Mouse (Mus musculus): Measurements from ENCODE around the gene Ccdc155. TPM values are rescaled to one million over a fixed set of nuclear protein-coding genes. Genes with fewer than 3 reads are reported as not detected.
"Not testable (repeated sequence)": the region's sequence is repeated elsewhere in the genome, so short reads cannot be mapped to it uniquely, and the experiment has no call there.

The Ccdc155 gene
- polyA plus RNA-seq, 1 experiment from 2014 or later = 0.41 TPM

DNA sequence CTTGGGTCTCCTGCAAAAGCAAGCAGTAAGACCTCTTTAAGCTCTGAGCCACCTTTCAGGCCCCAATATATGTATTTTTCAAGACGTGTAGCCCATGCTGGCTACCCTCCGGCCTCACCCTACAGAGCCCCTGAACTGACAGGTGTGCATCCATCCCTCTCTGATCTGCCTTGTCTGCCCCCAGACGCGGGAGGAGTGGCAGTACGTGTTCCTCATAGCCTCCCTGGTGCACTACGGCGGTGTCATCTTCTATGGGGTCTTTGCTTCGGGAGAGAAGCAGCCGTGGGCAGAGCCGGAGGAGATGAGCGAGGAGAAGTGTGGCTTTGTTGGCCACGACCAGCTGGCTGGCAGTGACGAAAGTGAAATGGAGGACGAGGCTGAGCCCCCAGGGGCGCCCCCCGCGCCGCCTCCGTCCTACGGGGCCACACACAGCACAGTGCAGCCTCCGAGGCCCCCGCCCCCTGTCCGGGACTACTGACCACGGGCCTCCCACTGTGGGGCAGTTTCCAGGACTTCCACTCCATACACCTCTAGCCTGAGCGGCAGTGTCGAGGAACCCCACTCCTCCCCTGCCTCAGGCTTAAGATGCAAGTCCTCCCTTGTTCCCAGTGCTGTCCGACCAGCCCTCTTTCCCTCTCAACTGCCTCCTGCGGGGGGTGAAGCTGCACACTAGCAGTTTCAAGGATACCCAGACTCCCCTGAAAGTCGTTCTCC is 30.0 kb downstream of the Ccdc155 start:
- DNase-seq (ENCODE audit: low spot score) (no peak), ATAC-seq (replicated peaks; ENCODE audit: insufficient number of reproducible peaks, low FRiP score, low TSS enrichment, low read depth) (no peak; the same call in 1 of the 2 replicates)
- H3K36me3 ChIP-seq (replicated peaks; ENCODE audit: control insufficient read depth, insufficient read depth, low read depth, low read length) = no peaks in the 10 kb centered on the region
- H3K4me3 ChIP-seq (ENCODE audit: low read depth, low read length) = no peak overlapping the region
- H3K27me3 ChIP-seq (ENCODE audit: control insufficient read depth, insufficient read depth, low read length) = peaks cover 64% of the 10 kb centered on the region
- H3K4me1 ChIP-seq (ENCODE audit: control insufficient read depth, insufficient read depth, low read length) = no peaks in the 10 kb centered on the region; the same call in 1 of the 2 replicates
- H3K9me3 ChIP-seq (replicated peaks; ENCODE audit: control insufficient read depth, low read length) = peaks cover 6% of the 10 kb centered on the region
- H3K27ac ChIP-seq (replicated peaks; ENCODE audit: low read depth, low read length) = no peak overlapping the region
- H3K4me2 ChIP-seq (ENCODE audit: low read depth, low read length) = peak overlapping the region; percentile 23; the same call in 1 of the 2 replicates
- 4% methylated on average over 29 of the region's 29 CpGs for WGBS
- 0 out of 2 replicates have a peak overlapping the region, but pooled peaks have one; percentile 9 for H3K9ac ChIP-seq (replicated peaks; ENCODE audit: low read length)

DNA sequence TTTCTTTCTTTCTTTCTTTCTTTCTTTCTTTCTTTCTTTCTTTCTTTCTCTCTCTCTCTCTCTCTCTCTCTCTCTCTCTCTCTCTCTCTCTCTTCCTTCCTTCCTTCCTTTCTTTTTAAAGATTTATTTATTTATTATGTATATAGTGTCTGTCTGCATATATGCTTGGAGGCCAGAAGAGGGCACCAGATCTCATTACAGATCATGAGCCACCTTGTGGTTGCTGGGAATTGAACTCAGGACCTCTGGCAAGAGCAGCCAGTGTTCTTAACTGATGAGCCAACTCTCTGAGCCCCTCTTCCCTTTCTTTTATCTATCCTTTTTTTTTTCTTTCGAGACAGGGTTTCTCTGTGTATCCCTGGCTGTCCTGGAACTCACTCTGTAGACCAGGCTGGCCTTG is 30.9 kb downstream of the Ccdc155 start:
- not testable (repeated sequence) for H3K27ac ChIP-seq (replicated peaks; ENCODE audit: low read depth, low read length); H3K36me3 ChIP-seq (replicated peaks; ENCODE audit: control insufficient read depth, insufficient read depth, low read depth, low read length); ATAC-seq (replicated peaks; ENCODE audit: insufficient number of reproducible peaks, low FRiP score, low TSS enrichment, low read depth); H3K4me3 ChIP-seq (ENCODE audit: low read depth, low read length); H3K4me2 ChIP-seq (ENCODE audit: low read depth, low read length); H3K9ac ChIP-seq (replicated peaks; ENCODE audit: low read length); H3K4me1 ChIP-seq (ENCODE audit: control insufficient read depth, insufficient read depth, low read length); DNase-seq (ENCODE audit: low spot score)
- peaks cover 63% of the 10 kb centered on the region for H3K27me3 ChIP-seq (ENCODE audit: control insufficient read depth, insufficient read depth, low read length)
- peaks cover 15% of the 10 kb centered on the region for H3K9me3 ChIP-seq (replicated peaks; ENCODE audit: control insufficient read depth, low read length)
- 53% methylated on average over 1 of the region's 1 CpGs for WGBS

DNA sequence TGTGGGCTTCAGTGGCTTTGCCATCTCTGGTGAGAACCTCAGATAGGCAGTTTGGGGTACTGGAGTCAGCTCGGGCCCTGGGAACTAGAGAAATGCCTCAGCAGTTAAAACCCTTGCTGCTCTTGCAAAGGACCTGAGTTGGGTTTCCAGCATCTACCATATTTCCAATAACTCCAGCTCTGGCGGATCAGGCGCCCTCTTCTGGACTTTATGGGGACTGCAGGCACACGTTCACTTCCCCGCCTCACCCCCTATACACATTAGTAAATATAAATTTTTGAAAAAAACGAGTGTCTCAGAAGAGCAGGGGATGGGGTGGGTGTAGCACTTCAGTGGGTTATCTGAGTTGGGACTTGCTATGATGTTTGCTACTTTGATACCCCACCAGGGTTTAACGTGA is 31.7 kb downstream of the Ccdc155 start:
- Histone ChIP-seq H3K27ac (replicated peaks; ENCODE audit: low read depth, low read length) (no peak overlapping the region), H3K4me3 (ENCODE audit: low read depth, low read length) (no peak overlapping the region), H3K36me3 (replicated peaks; ENCODE audit: control insufficient read depth, insufficient read depth, low read depth, low read length) (no peaks in the 10 kb centered on the region), H3K4me2 (ENCODE audit: low read depth, low read length) (no peak overlapping the region), H3K4me1 (ENCODE audit: control insufficient read depth, insufficient read depth, low read length) (no peaks in the 10 kb centered on the region; the same call in 1 of the 2 replicates), H3K9me3 (replicated peaks; ENCODE audit: control insufficient read depth, low read length) (peaks cover 15% of the 10 kb centered on the region), H3K27me3 (ENCODE audit: control insufficient read depth, insufficient read depth, low read length) (peaks cover 63% of the 10 kb centered on the region), H3K9ac (replicated peaks; ENCODE audit: low read length) (no peak overlapping the region)
- ATAC-seq (replicated peaks; ENCODE audit: insufficient number of reproducible peaks, low FRiP score, low TSS enrichment, low read depth) (no peak), DNase-seq (ENCODE audit: low spot score) (no peak)
- 60% methylated on average over 7 of the region's 7 CpGs for WGBS

DNA sequence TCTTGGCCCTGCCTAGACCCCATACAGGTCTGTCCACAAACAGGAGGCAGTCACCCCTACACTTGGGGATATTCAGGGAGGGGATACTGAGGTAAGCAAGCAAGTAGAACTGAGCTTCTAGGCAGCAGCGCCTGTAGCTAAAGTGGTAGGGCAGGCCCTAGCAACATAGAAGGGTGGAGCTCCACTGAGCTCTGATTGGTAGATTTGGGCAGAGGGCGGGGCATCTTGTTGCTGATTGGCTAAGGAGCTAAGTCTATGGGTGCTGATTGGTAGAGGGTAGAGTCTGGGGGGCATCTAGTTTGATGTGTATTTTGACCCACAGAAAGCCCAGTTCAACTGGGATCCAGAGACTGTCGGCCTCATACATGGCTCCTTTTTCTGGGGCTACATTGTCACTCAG is 35.2 kb downstream of the Ccdc155 start:
- Histone ChIP-seq H3K9ac (replicated peaks; ENCODE audit: low read length) (no peak overlapping the region), H3K4me1 (ENCODE audit: control insufficient read depth, insufficient read depth, low read length) (no peaks in the 10 kb centered on the region), H3K27me3 (ENCODE audit: control insufficient read depth, insufficient read depth, low read length) (peaks cover 61% of the 10 kb centered on the region), H3K9me3 (replicated peaks; ENCODE audit: control insufficient read depth, low read length) (peaks cover 15% of the 10 kb centered on the region), H3K36me3 (replicated peaks; ENCODE audit: control insufficient read depth, insufficient read depth, low read depth, low read length) (no peaks in the 10 kb centered on the region), H3K4me3 (ENCODE audit: low read depth, low read length) (no peak overlapping the region), H3K4me2 (ENCODE audit: low read depth, low read length) (no peak overlapping the region), H3K27ac (replicated peaks; ENCODE audit: low read depth, low read length) (no peak overlapping the region)
- 91% methylated on average over 3 of the region's 3 CpGs for WGBS
- DNase-seq (ENCODE audit: low spot score) = no peak
- no peak for ATAC-seq (replicated peaks; ENCODE audit: insufficient number of reproducible peaks, low FRiP score, low TSS enrichment, low read depth)

DNA sequence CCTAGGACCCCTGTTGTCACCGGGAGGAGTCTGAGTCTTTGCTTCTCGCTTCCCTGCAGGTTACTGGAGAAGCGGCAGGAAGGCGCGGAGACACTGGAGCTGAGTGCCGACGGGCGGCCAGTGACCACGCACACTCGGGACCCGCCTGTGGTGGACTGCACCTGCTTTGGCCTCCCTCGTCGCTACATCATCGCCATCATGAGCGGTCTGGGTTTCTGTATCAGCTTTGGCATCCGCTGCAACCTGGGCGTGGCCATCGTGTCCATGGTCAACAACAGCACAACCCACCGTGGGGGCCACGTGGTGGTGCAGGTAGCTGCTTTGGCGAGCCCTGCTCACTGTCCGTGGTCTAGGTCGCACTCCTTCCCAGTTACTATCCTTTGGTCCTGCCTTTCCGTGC is 36.0 kb downstream of the Ccdc155 start:
- ATAC-seq (replicated peaks; ENCODE audit: insufficient number of reproducible peaks, low FRiP score, low TSS enrichment, low read depth) = no peak
- H3K4me2 ChIP-seq (ENCODE audit: low read depth, low read length) = no peak overlapping the region
- H3K4me3 ChIP-seq (ENCODE audit: low read depth, low read length) = no peak overlapping the region
- WGBS = 4% methylated on average over 24 of the region's 24 CpGs
- peaks cover 65% of the 10 kb centered on the region for H3K27me3 ChIP-seq (ENCODE audit: control insufficient read depth, insufficient read depth, low read length)
- no peak overlapping the region for H3K27ac ChIP-seq (replicated peaks; ENCODE audit: low read depth, low read length)
- no peak overlapping the region for H3K9ac ChIP-seq (replicated peaks; ENCODE audit: low read length)
- no peaks in the 10 kb centered on the region; the same call in 1 of the 2 replicates for H3K4me1 ChIP-seq (ENCODE audit: control insufficient read depth, insufficient read depth, low read length)
- DNase-seq (ENCODE audit: low spot score) = no peak
- peaks cover 15% of the 10 kb centered on the region for H3K9me3 ChIP-seq (replicated peaks; ENCODE audit: control insufficient read depth, low read length)
- H3K36me3 ChIP-seq (replicated peaks; ENCODE audit: control insufficient read depth, insufficient read depth, low read depth, low read length) = no peaks in the 10 kb centered on the region

DNA sequence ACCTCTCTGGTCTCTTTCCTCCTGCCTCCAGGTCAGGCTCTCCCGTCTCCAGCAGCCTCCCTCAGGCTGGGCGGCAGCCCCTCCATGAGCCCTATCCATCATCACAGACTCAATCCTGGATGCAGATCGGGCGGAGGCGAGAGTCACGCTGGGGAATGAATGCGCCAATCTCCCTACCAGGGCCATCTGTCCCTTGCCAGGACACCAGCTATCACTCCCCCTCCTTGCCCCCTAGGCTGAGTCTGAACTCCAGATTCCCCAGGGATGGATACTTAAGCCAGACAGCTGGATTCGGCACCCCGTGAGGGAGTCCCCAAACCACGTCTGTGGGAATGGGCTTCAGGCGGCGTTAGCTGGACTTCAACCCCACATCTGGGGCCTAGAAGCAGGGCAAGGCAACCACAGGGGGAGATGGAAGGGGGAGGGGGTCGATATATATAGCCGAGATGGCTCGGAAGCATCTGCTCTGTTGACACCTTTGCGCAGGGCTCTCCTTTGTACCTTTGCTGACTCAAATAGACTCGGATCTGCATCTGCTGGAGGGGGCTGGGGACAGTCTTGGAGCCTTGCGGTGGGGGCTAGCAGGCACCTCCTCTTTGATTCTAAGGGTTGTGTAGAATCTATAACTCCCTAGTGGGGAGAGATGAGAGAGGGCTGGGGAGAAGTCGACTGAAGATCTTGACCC is 36.8 kb downstream of the Ccdc155 start:
- WGBS = 2% methylated on average over 19 of the region's 19 CpGs
- H3K9ac ChIP-seq (replicated peaks; ENCODE audit: low read length) = no peak overlapping the region
- no peak for DNase-seq (ENCODE audit: low spot score)
- H3K9me3 ChIP-seq (replicated peaks; ENCODE audit: control insufficient read depth, low read length) = peaks cover 15% of the 10 kb centered on the region
- H3K36me3 ChIP-seq (replicated peaks; ENCODE audit: control insufficient read depth, insufficient read depth, low read depth, low read length) = no peaks in the 10 kb centered on the region
- H3K27me3 ChIP-seq (ENCODE audit: control insufficient read depth, insufficient read depth, low read length) = peaks cover 71% of the 10 kb centered on the region
- ATAC-seq (replicated peaks; ENCODE audit: insufficient number of reproducible peaks, low FRiP score, low TSS enrichment, low read depth) = no peak
- no peaks in the 10 kb centered on the region; the same call in 1 of the 2 replicates for H3K4me1 ChIP-seq (ENCODE audit: control insufficient read depth, insufficient read depth, low read length)
- no peak overlapping the region for H3K4me3 ChIP-seq (ENCODE audit: low read depth, low read length)
- H3K4me2 ChIP-seq (ENCODE audit: low read depth, low read length) = no peak overlapping the region
- no peak overlapping the region for H3K27ac ChIP-seq (replicated peaks; ENCODE audit: low read depth, low read length)

DNA sequence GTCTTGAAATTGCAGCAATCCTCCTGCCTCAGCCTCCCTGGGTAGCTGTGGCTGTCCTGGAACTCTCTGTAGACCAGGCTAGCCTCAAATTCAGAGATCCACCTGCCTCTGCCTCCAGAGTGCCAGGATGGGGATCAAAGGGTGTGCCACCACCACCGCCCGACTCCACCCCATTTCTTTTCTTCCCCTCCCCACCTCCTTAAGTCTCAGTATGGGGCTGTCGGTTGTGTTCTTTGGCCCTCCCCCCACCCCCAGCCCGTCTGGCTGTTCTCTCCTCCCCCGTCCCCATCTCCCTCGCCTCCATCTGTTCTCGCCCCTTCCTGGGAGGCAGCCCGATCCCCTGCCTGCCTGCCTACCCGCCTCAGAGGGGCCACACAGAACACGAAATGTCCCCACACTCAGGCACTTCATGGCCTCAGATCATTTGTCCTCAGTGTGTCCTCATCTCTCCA is 37.7 kb downstream of the Ccdc155 start:
- Histone ChIP-seq H3K9me3 (replicated peaks; ENCODE audit: control insufficient read depth, low read length) (peaks cover 15% of the 10 kb centered on the region), H3K36me3 (replicated peaks; ENCODE audit: control insufficient read depth, insufficient read depth, low read depth, low read length) (no peaks in the 10 kb centered on the region), H3K4me2 (ENCODE audit: low read depth, low read length) (no peak overlapping the region), H3K27me3 (ENCODE audit: control insufficient read depth, insufficient read depth, low read length) (peaks cover 72% of the 10 kb centered on the region), H3K27ac (replicated peaks; ENCODE audit: low read depth, low read length) (no peak overlapping the region), H3K4me1 (ENCODE audit: control insufficient read depth, insufficient read depth, low read length) (peaks cover 4% of the 10 kb centered on the region; the same call in 1 of the 2 replicates), H3K4me3 (ENCODE audit: low read depth, low read length) (no peak overlapping the region), H3K9ac (replicated peaks; ENCODE audit: low read length) (no peak overlapping the region)
- DNase-seq (ENCODE audit: low spot score) = no peak
- ATAC-seq (replicated peaks; ENCODE audit: insufficient number of reproducible peaks, low FRiP score, low TSS enrichment, low read depth) = no peak
- WGBS = 39% methylated on average over 9 of the region's 10 CpGs

DNA sequence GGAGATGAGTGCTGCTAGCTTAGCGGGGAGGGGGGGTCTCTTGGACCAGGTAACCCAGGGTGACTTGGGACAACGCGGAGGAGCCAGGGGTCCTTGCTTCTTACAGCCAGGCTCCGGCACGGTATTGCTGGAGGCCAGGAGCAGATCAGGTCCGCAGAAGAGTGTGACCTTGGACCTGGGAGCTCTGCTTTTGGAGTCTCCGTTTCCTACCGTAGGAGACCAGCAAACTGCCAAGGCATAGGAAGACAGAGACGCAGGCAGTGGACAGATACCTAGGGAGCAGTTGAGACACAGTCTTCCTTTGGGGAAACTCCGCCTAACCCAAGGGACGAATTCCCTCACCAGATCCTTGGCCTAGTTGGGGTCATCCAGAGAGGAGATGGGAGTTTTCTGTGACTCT is 39.0 kb downstream of the Ccdc155 start:
- peaks cover 69% of the 10 kb centered on the region for H3K27me3 ChIP-seq (ENCODE audit: control insufficient read depth, insufficient read depth, low read length)
- H3K27ac ChIP-seq (replicated peaks; ENCODE audit: low read depth, low read length) = no peak overlapping the region
- peaks cover 4% of the 10 kb centered on the region; the same call in 1 of the 2 replicates for H3K4me1 ChIP-seq (ENCODE audit: control insufficient read depth, insufficient read depth, low read length)
- no peak overlapping the region for H3K4me3 ChIP-seq (ENCODE audit: low read depth, low read length)
- H3K9ac ChIP-seq (replicated peaks; ENCODE audit: low read length) = no peak overlapping the region
- H3K36me3 ChIP-seq (replicated peaks; ENCODE audit: control insufficient read depth, insufficient read depth, low read depth, low read length) = no peaks in the 10 kb centered on the region
- WGBS = 43% methylated on average over 11 of the region's 11 CpGs
- DNase-seq (ENCODE audit: low spot score) (no peak), ATAC-seq (replicated peaks; ENCODE audit: insufficient number of reproducible peaks, low FRiP score, low TSS enrichment, low read depth) (no peak)
- H3K4me2 ChIP-seq (ENCODE audit: low read depth, low read length) = no peak overlapping the region
- peaks cover 15% of the 10 kb centered on the region for H3K9me3 ChIP-seq (replicated peaks; ENCODE audit: control insufficient read depth, low read length)

Measured in embryonic facial prominence, embryonic 11.5 days (tissue).